Mouse (Mus musculus): ENCODE data around the gene Gpr142. TPM values are rescaled to one million over a fixed set of nuclear protein-coding genes. Genes with fewer than 3 reads are reported as not detected.
A peak's percentile ranks its signal among the peaks of the same experiment; 100 is the strongest.

Gpr142 gene
- polyA plus RNA-seq, 1 experiment from 2014 or later, result not detected

- Histone ChIP-seq H3K27ac (ENCODE audit: low read length) (peak overlapping the region; percentile 92), H3K4me2 (ENCODE audit: low read depth, low read length) (0 out of 2 replicates have a peak overlapping the region, but pooled peaks have one; percentile 38), H3K27me3 (ENCODE audit: control insufficient read depth, insufficient read depth, low read depth, low read length) (no peaks in the 10 kb centered on the region), H3K9ac (ENCODE audit: low read length) (no peak overlapping the region; the same call in 1 of the 2 replicates), H3K4me3 (ENCODE audit: low read length) (no peak overlapping the region), H3K4me1 (replicated peaks; ENCODE audit: control insufficient read depth, insufficient read depth, low read length) (peaks cover 29% of the 10 kb centered on the region), H3K9me3 (ENCODE audit: control insufficient read depth, low read length) (no peaks in the 10 kb centered on the region), H3K36me3 (ENCODE audit: control insufficient read depth, insufficient read depth, low read length) (no peaks in the 10 kb centered on the region)
- peak; percentile 34 for ATAC-seq (ENCODE audit: low read depth)
- WGBS, result 7% methylated on average over 11 of the region's 11 CpGs
Measured at GRCm38 (mm10) chr11:114823199-114823725, 24.5 kb downstream of the Gpr142 start.

- Histone ChIP-seq H3K36me3 (ENCODE audit: control insufficient read depth, insufficient read depth, low read length) (no peaks in the 10 kb centered on the region), H3K27ac (ENCODE audit: low read length) (no peak overlapping the region; the same call in 1 of the 2 replicates), H3K4me1 (replicated peaks; ENCODE audit: control insufficient read depth, insufficient read depth, low read length) (peaks cover 42% of the 10 kb centered on the region), H3K4me3 (ENCODE audit: low read length) (no peak overlapping the region), H3K9me3 (ENCODE audit: control insufficient read depth, low read length) (no peaks in the 10 kb centered on the region), H3K4me2 (ENCODE audit: low read depth, low read length) (no peak overlapping the region), H3K9ac (ENCODE audit: low read length) (no peak overlapping the region), H3K27me3 (ENCODE audit: control insufficient read depth, insufficient read depth, low read depth, low read length) (no peaks in the 10 kb centered on the region)
- ATAC-seq (ENCODE audit: low read depth), result no peak
- WGBS, result 29% methylated on average over 5 of the region's 5 CpGs
Measured at GRCm38 (mm10) chr11:114826686-114827085, 28.0 kb downstream of the Gpr142 start.

- peak overlapping the region; percentile 40 for H3K4me3 ChIP-seq (ENCODE audit: low read length)
- H3K27me3 ChIP-seq (ENCODE audit: control insufficient read depth, insufficient read depth, low read depth, low read length), result no peaks in the 10 kb centered on the region
- peak; percentile 92 for ATAC-seq (ENCODE audit: low read depth)
- peak overlapping the region; percentile 98 for H3K27ac ChIP-seq (ENCODE audit: low read length)
- WGBS, result 6% methylated on average over 24 of the region's 24 CpGs
- H3K4me1 ChIP-seq (replicated peaks; ENCODE audit: control insufficient read depth, insufficient read depth, low read length), result peaks cover 37% of the 10 kb centered on the region
- no peaks in the 10 kb centered on the region for H3K9me3 ChIP-seq (ENCODE audit: control insufficient read depth, low read length)
- no peaks in the 10 kb centered on the region for H3K36me3 ChIP-seq (ENCODE audit: control insufficient read depth, insufficient read depth, low read length)
- H3K9ac ChIP-seq (ENCODE audit: low read length), result peak overlapping the region; percentile 66
- H3K4me2 ChIP-seq (ENCODE audit: low read depth, low read length), result peak overlapping the region; percentile 72
Measured at GRCm38 (mm10) chr11:114829499-114830432, 31.0 kb downstream of the Gpr142 start.

- Histone ChIP-seq H3K36me3 (ENCODE audit: control insufficient read depth, insufficient read depth, low read length) (no peaks in the 10 kb centered on the region), H3K27me3 (ENCODE audit: control insufficient read depth, insufficient read depth, low read depth, low read length) (no peaks in the 10 kb centered on the region), H3K4me3 (ENCODE audit: low read length) (peak overlapping the region; percentile 40), H3K9me3 (ENCODE audit: control insufficient read depth, low read length) (no peaks in the 10 kb centered on the region), H3K9ac (ENCODE audit: low read length) (peak overlapping the region; percentile 66), H3K4me2 (ENCODE audit: low read depth, low read length) (peak overlapping the region; percentile 72), H3K27ac (ENCODE audit: low read length) (peak overlapping the region; percentile 98), H3K4me1 (replicated peaks; ENCODE audit: control insufficient read depth, insufficient read depth, low read length) (peaks cover 37% of the 10 kb centered on the region)
- peak; percentile 30; the same call in 1 of the 2 replicates for ATAC-seq (ENCODE audit: low read depth)
- 14% methylated on average over 8 of the region's 8 CpGs for WGBS
Measured at GRCm38 (mm10) chr11:114830433-114830773, 31.7 kb downstream of the Gpr142 start.

- H3K36me3 ChIP-seq (ENCODE audit: control insufficient read depth, insufficient read depth, low read length), result no peaks in the 10 kb centered on the region
- H3K27me3 ChIP-seq (ENCODE audit: control insufficient read depth, insufficient read depth, low read depth, low read length), result no peaks in the 10 kb centered on the region
- peaks cover 30% of the 10 kb centered on the region for H3K4me1 ChIP-seq (replicated peaks; ENCODE audit: control insufficient read depth, insufficient read depth, low read length)
- WGBS, result 43% methylated on average over 5 of the region's 5 CpGs
- H3K9ac ChIP-seq (ENCODE audit: low read length), result no peak overlapping the region
- no peaks in the 10 kb centered on the region; the same call in 1 of the 2 replicates for H3K9me3 ChIP-seq (ENCODE audit: control insufficient read depth, low read length)
- ATAC-seq (ENCODE audit: low read depth), result no peak
- H3K4me2 ChIP-seq (ENCODE audit: low read depth, low read length), result no peak overlapping the region
- no peak overlapping the region for H3K4me3 ChIP-seq (ENCODE audit: low read length)
- H3K27ac ChIP-seq (ENCODE audit: low read length), result no peak overlapping the region
Measured at GRCm38 (mm10) chr11:114833166-114833565, 34.4 kb downstream of the Gpr142 start.

- Histone ChIP-seq H3K4me3 (ENCODE audit: low read length) (no peak overlapping the region), H3K9me3 (ENCODE audit: control insufficient read depth, low read length) (no peaks in the 10 kb centered on the region), H3K36me3 (ENCODE audit: control insufficient read depth, insufficient read depth, low read length) (no peaks in the 10 kb centered on the region), H3K9ac (ENCODE audit: low read length) (peak overlapping the region; percentile 39; the same call in 1 of the 2 replicates), H3K4me1 (replicated peaks; ENCODE audit: control insufficient read depth, insufficient read depth, low read length) (peaks cover 3% of the 10 kb centered on the region; the same call in 1 of the 2 replicates), H3K4me2 (ENCODE audit: low read depth, low read length) (no peak overlapping the region), H3K27ac (ENCODE audit: low read length) (no peak overlapping the region), H3K27me3 (ENCODE audit: control insufficient read depth, insufficient read depth, low read depth, low read length) (no peaks in the 10 kb centered on the region)
- peak; percentile 76 for ATAC-seq (ENCODE audit: low read depth)
- WGBS, result 13% methylated on average over 8 of the region's 8 CpGs
Measured at GRCm38 (mm10) chr11:114843818-114844463, 45.2 kb downstream of the Gpr142 start.

DNA sequence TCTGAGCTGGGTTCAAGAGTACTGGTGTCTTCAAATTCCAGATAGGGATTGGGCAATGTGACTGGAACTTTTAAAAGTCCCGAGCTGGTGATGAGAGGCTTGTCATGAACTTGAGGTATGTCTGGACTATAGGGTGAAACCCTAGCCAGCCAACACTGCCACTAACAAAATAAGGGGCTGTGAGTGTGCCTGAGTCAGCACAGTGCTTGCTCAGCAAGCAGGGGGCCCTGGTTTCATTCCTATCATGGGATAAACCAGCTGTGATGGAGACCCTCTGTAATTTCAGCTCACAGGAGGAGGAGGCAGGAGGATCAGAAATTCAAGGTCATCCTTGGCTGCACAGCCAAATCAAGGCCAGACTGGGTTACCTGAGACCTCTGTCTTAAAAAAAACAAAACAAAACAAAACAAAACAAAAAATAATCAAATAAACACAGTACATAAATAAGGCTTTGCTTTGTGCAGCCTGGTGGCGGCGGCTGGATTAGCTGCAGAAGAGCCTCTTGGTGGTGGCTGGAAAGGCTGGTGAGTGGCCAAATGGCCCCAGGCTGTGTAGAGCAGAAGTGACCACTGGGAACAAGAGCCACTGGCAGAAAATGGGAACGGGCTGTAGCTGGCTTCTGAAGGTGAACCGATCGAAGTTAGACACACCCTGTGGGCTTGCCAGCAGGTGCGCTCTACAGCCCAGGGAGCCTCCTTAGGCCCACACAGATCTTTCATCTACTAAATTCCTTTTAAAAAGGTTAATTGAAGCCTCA is 45.9 kb downstream of the Gpr142 start:
- H3K27ac ChIP-seq (ENCODE audit: low read length), result no peak overlapping the region
- peak overlapping the region; percentile 39; the same call in 1 of the 2 replicates for H3K9ac ChIP-seq (ENCODE audit: low read length)
- no peaks in the 10 kb centered on the region for H3K9me3 ChIP-seq (ENCODE audit: control insufficient read depth, low read length)
- peaks cover 10% of the 10 kb centered on the region; the same call in 1 of the 2 replicates for H3K4me1 ChIP-seq (replicated peaks; ENCODE audit: control insufficient read depth, insufficient read depth, low read length)
- H3K36me3 ChIP-seq (ENCODE audit: control insufficient read depth, insufficient read depth, low read length), result no peaks in the 10 kb centered on the region
- WGBS, result 77% methylated on average over 7 of the region's 7 CpGs
- no peaks in the 10 kb centered on the region for H3K27me3 ChIP-seq (ENCODE audit: control insufficient read depth, insufficient read depth, low read depth, low read length)
- no peak for ATAC-seq (ENCODE audit: low read depth)
- H3K4me2 ChIP-seq (ENCODE audit: low read depth, low read length), result no peak overlapping the region
- H3K4me3 ChIP-seq (ENCODE audit: low read length), result no peak overlapping the region

DNA sequence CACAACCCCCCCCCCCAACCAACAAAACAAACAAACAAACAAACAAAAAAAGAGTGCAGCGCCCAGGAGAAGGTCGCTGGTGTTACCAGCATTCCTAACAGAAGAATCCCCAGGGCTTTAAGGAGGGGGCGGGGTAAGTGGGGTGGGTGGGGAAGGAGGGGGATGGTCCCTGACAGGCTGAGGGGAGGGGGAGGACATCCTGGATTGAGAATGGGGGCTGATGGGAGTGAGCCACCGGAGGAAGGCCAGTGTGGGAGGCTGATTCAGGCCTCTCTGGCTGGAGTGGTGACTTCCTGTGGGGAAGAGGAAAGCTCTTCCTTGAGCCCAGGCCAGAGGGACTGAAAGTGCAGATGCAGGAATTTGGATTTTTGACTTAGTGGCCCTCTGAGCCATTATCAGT is 47.6 kb downstream of the Gpr142 start:
- no peak overlapping the region for H3K27ac ChIP-seq (ENCODE audit: low read length)
- no peak overlapping the region for H3K4me3 ChIP-seq (ENCODE audit: low read length)
- WGBS, result 64% methylated on average over 4 of the region's 4 CpGs
- no peaks in the 10 kb centered on the region for H3K36me3 ChIP-seq (ENCODE audit: control insufficient read depth, insufficient read depth, low read length)
- no peak overlapping the region for H3K4me2 ChIP-seq (ENCODE audit: low read depth, low read length)
- no peaks in the 10 kb centered on the region for H3K27me3 ChIP-seq (ENCODE audit: control insufficient read depth, insufficient read depth, low read depth, low read length)
- H3K9me3 ChIP-seq (ENCODE audit: control insufficient read depth, low read length), result no peaks in the 10 kb centered on the region
- ATAC-seq (ENCODE audit: low read depth), result no peak
- H3K9ac ChIP-seq (ENCODE audit: low read length), result no peak overlapping the region
- peaks cover 21% of the 10 kb centered on the region for H3K4me1 ChIP-seq (replicated peaks; ENCODE audit: control insufficient read depth, insufficient read depth, low read length)
